Mouse (Mus musculus) bone marrow, adult 2 months (tissue): ENCODE results near the gene Acer3. TPM values are rescaled to one million over a fixed set of nuclear protein-coding genes. Genes with fewer than 3 reads are reported as not detected.

ENCODE experiments used
- H3K27ac ChIP-seq: fragments of 200-500 bp; 2 replicates; pipeline ENCODE4 v1.5.1; 2012; ENCODE audit warnings: low read depth, mild to moderate bottlenecking, control low read depth, inconsistent platforms, low read length; ENCODE audit not compliant: control insufficient read depth, poor library complexity, insufficient read depth
- H3K4me1 ChIP-seq: fragments of 200-500 bp; 2 replicates; pipeline ENCODE4 v1.6.1; 2011; ENCODE audit warnings: low read length; ENCODE audit not compliant: control insufficient read depth, insufficient read depth
- H3K4me3 ChIP-seq: fragments of 200-500 bp; replicated peaks from 2 replicates; pipeline ENCODE3; 2011; ENCODE audit warnings: mild to moderate bottlenecking, low read depth, low read length, control low read depth; ENCODE audit not compliant: control insufficient read depth
- CTCF ChIP-seq: fragments of 200-500 bp; IDR thresholded peaks from 2 replicates; pipeline ENCODE4 v1.5.1; 2011; ENCODE audit warnings: low read length, control low read depth; ENCODE audit not compliant: control insufficient read depth, insufficient read depth
- POLR2A ChIP-seq: fragments of 200-500 bp; IDR thresholded peaks from 2 replicates; pipeline ENCODE4 v1.6.1; 2011; ENCODE audit warnings: low read depth, mild to moderate bottlenecking, control low read depth, low read length, borderline replicate concordance; ENCODE audit not compliant: control insufficient read depth
- WGBS: fragments of 180-500 bp; shearing (Covaris S2); methylation state at CpG from one replicate; pipeline ENCODE4 v1.1.7; 2018; 5-methylcytosine and 5-hydroxymethylcytosine counted together
- polyA plus RNA-seq: library from polyadenylated mRNA; stranded (reverse); fragments of >200 nt; gene quantifications from 2 replicates; pipeline ENCODE4 v1.2.4, GENCODE M21; 2011; ENCODE audit warnings: low replicate concordance; ENCODE audit not compliant: missing spikeins, insufficient read depth, insufficient read length

Acer3 gene
- polyA plus RNA-seq, 1 experiment, result 12.9 TPM

- Histone ChIP-seq H3K4me1 (no peaks in the 10 kb centered on the region), H3K4me3 (no peak overlapping the region), H3K27ac (no peak overlapping the region)
- TF ChIP-seq POLR2A (no peak), CTCF (no peak)
- 86% methylated on average over 4 of the region's 4 CpGs for WGBS
Observed at GRCm38 (mm10) chr7:98354921-98355310, 33.9 kb upstream of the Acer3 start.

DNA sequence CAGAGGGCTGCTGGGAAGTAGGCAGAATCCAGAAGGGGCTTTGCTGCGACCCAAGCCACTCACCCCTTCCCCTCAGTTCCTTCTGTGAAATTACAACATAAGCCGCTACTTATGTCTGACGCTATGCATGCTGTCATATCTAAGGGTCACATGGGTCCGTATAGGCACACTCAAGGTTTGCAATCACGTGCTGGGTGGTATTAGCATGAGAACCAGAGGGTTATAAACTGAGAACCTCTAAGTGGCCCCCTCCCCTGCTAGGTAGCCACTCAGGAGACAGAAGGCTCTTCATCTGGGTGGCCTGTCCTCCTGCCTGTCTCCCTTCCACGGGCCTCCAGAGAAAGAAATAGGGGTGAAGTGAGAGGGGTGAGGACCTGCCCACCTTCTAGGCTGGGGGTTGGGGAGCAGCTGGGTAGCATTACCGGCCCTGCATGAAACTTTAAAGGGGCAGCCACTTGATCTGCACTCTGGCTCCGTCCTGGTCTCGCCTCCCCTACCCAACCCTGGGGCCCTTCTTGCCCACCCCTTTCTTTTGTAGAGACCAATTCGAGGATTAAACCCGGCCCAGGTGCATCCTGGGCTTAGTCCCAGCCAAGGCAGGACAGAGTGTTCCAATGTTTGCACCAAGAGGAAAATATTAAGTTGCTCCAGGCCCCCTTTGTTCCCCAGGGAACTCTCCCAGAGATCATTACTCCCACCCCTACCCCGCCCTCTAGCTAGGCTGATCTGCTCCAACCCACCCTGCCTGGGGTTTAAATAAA, 33.3 kb upstream of the Acer3 start:
- no peak overlapping the region for H3K4me3 ChIP-seq
- no peak for TF ChIP-seq POLR2A
- TF ChIP-seq CTCF, result no peak
- H3K27ac ChIP-seq, result no peak overlapping the region
- H3K4me1 ChIP-seq, result no peaks in the 10 kb centered on the region
- 64% methylated on average over 12 of the region's 12 CpGs for WGBS

DNA sequence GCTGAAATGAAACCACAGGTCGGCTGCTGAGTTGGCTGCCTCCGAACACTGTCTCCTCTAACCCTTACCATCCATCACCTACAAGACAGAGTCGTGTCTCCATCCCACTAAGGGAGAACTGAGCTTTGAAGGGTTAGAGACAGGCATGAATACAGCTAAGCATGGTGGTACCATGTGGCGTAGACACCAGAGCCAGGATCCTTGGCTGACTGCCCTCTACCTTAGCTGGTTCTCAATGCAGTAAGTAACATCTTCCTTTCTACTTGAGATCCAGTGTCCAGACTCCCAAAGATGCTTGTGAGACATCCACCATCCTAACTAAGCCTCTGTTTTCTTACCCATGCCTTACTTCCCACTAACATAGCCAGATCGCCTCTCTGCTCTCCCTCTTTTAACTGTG, 32.6 kb upstream of the Acer3 start:
- H3K4me3 ChIP-seq, result no peak overlapping the region
- WGBS, result 87% methylated on average over 5 of the region's 5 CpGs
- TF ChIP-seq POLR2A (no peak), CTCF (no peak)
- H3K4me1 ChIP-seq, result no peaks in the 10 kb centered on the region
- no peak overlapping the region for H3K27ac ChIP-seq

DNA sequence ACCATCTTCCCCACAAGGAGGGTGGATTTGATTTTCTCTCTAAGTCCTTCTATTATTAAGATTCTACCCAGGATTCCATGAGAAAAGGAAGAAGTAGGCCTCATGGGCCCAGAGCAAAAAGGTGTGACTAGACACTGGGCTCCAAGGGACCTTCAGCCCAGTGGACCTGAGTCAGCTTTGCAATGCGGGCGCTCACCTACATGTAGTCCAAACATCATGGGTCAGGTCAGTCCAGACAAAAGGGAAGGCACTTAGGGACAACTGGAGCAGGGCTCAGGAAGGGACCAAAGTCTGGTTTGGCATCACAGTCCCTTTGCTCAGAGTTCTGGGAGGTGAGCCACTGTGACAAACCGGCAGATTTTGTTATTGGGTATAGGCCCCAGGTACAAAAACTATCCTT, 30.5 kb upstream of the Acer3 start:
- WGBS, result 88% methylated on average over 3 of the region's 3 CpGs
- H3K4me3 ChIP-seq, result no peak overlapping the region

GRCm38 (mm10) chr7:98349821-98350220, 28.8 kb upstream of the Acer3 start:
- no peak overlapping the region for H3K4me3 ChIP-seq
- H3K27ac ChIP-seq, result no peak overlapping the region
- TF ChIP-seq CTCF (no peak), POLR2A (no peak)
- WGBS, result 89% methylated on average over 6 of the region's 6 CpGs
- no peaks in the 10 kb centered on the region for H3K4me1 ChIP-seq

More for the DNA sequence above, 30.5 kb upstream of the Acer3 start:
- H3K27ac ChIP-seq, result no peak overlapping the region
- no peaks in the 10 kb centered on the region for H3K4me1 ChIP-seq
- TF ChIP-seq CTCF (no peak), POLR2A (no peak)

- no peak overlapping the region for H3K4me3 ChIP-seq
- TF ChIP-seq CTCF (peak; percentile 98), POLR2A (no peak)
- WGBS, result 19% methylated on average over 5 of the region's 5 CpGs
- H3K4me1 ChIP-seq, result no peaks in the 10 kb centered on the region
- no peak overlapping the region for H3K27ac ChIP-seq
Observed at GRCm38 (mm10) chr7:98349096-98349495, 28.1 kb upstream of the Acer3 start.

- H3K4me1 ChIP-seq, result no peaks in the 10 kb centered on the region
- TF ChIP-seq CTCF, result peak; percentile 93
- no peak for TF ChIP-seq POLR2A
- 36% methylated on average over 7 of the region's 7 CpGs for WGBS
- H3K27ac ChIP-seq, result no peak overlapping the region
- H3K4me3 ChIP-seq, result no peak overlapping the region
Observed at GRCm38 (mm10) chr7:98348043-98348442, 27.0 kb upstream of the Acer3 start.

DNA sequence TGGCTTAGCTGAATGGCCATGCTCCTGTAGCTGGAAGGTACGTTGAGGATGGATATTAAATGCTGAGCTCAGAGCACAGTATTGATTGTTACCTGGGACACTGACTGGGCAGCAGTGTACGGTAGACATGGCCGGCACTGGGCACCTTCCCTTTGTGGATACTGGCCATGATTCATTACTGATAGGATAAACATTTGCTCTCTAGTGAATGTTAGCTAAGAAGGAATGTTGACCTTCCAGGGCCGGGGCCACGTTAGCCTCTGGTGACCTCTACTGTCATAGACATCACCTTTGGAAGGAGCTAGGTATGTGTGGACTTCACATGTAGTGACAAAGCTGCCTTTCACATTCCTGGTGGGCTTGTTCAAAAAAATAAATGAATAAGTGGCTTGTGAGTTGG, 26.5 kb upstream of the Acer3 start:
- WGBS, result 88% methylated on average over 5 of the region's 5 CpGs
- Histone ChIP-seq H3K4me1 (no peaks in the 10 kb centered on the region; the same call in 1 of the 2 replicates), H3K27ac (no peak overlapping the region), H3K4me3 (no peak overlapping the region)
- no peak for TF ChIP-seq CTCF

DNA sequence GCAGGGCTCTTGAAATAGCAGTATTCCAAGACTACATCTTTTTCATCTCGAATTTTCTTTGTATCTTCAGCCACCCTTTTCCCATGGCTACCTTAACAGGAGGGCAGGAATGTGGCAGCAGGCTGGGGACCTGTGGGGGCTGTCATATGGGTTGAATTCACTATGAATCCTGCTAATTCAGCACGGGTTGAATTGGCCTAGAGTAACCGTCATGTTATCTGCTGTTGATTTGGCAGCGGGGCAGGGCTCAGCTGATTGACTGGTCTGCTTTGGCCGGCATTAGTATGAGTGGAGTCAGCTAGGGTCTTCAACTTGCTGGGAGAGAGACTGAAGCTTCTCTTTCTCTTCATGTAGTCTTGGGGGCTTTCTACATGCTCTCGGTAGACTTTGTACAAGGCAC, 24.0 kb upstream of the Acer3 start:
- peaks cover 2% of the 10 kb centered on the region; the same call in 1 of the 2 replicates for H3K4me1 ChIP-seq
- TF ChIP-seq CTCF (no peak), POLR2A (no peak)
- 66% methylated on average over 6 of the region's 6 CpGs for WGBS
- no peak overlapping the region for H3K4me3 ChIP-seq
- no peak overlapping the region for H3K27ac ChIP-seq
